Mouse (Mus musculus): ENCODE results near the gene Abhd17b. TPM values are rescaled to one million over a fixed set of nuclear protein-coding genes. Genes with fewer than 3 reads are reported as not detected.

Gene Abhd17b
- polyA plus RNA-seq, 1 experiment from 2014 or later = 40.1 TPM

GRCm38 (mm10) chr19:21660734-21661133, 7.7 kb downstream of the Abhd17b start:
- no peak overlapping the region for H3K4me2 ChIP-seq (replicated peaks)
- no peak for ATAC-seq
- no peak overlapping the region for H3K4me3 ChIP-seq (replicated peaks)
- WGBS = 74% methylated on average over 1 of the region's 1 CpGs
- H3K36me3 ChIP-seq = 0 out of 2 replicates have a peak, but pooled peaks cover 3% of the 10 kb centered on the region
- no peak overlapping the region for H3K9ac ChIP-seq (replicated peaks)
- peaks cover 4% of the 10 kb centered on the region for H3K4me1 ChIP-seq (replicated peaks)
- no peaks in the 10 kb centered on the region for H3K27me3 ChIP-seq
- no peak overlapping the region for H3K27ac ChIP-seq
- H3K9me3 ChIP-seq = no peaks in the 10 kb centered on the region

DNA sequence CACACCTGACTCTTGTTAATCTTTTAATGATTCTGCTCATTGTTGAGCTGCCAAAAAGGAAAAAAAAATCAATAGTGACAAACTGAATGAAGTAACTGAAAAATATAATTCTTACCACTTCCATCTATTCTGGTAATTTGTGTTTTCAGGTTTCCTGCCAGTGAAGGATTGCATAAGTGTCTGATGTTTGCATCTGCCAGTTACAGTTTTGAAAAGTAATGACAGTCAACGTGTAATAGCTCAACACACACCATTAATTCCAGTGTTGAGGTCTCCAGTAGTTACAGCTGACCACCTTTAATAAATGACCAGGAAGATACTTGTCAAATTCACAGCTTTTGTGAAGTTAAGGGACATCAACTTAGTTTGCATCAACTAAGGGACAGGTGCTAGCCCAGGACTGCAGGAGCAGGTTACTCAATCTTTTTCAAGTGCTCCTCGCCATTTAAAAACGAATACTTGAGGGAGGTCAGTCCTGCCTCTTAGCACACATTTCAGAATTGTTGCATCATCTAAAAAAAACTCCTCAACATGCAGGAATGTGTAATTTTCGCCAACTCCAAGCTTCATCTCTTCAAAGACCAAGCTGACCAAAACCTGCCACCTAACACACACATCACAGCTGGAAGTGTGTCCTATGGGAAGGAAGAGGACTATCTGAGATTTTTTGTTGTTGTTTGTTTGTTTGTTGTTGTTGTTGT, 10.9 kb downstream of the Abhd17b start:
- no peak overlapping the region for H3K27ac ChIP-seq
- no peak overlapping the region for H3K4me3 ChIP-seq (replicated peaks)
- H3K9me3 ChIP-seq = no peaks in the 10 kb centered on the region
- 88% methylated on average over 4 of the region's 4 CpGs for WGBS
- no peak overlapping the region for H3K9ac ChIP-seq (replicated peaks)
- H3K27me3 ChIP-seq = no peaks in the 10 kb centered on the region
- no peak overlapping the region for H3K4me2 ChIP-seq (replicated peaks)
- no peak for ATAC-seq
- H3K4me1 ChIP-seq (replicated peaks) = no peaks in the 10 kb centered on the region
- H3K36me3 ChIP-seq = no peaks in the 10 kb centered on the region

GRCm38 (mm10) chr19:21669650-21670049, 16.7 kb downstream of the Abhd17b start:
- no peak overlapping the region for H3K4me2 ChIP-seq (replicated peaks)
- H3K36me3 ChIP-seq = peaks cover 6% of the 10 kb centered on the region; the same call in 1 of the 2 replicates
- H3K4me1 ChIP-seq (replicated peaks) = no peaks in the 10 kb centered on the region
- H3K27ac ChIP-seq = no peak overlapping the region
- no peak overlapping the region for H3K4me3 ChIP-seq (replicated peaks)
- H3K9ac ChIP-seq (replicated peaks) = no peak overlapping the region
- H3K27me3 ChIP-seq = no peaks in the 10 kb centered on the region
- WGBS = 85% methylated on average over 4 of the region's 4 CpGs
- H3K9me3 ChIP-seq = peaks cover 6% of the 10 kb centered on the region; the same call in 1 of the 2 replicates
- no peak for ATAC-seq

DNA sequence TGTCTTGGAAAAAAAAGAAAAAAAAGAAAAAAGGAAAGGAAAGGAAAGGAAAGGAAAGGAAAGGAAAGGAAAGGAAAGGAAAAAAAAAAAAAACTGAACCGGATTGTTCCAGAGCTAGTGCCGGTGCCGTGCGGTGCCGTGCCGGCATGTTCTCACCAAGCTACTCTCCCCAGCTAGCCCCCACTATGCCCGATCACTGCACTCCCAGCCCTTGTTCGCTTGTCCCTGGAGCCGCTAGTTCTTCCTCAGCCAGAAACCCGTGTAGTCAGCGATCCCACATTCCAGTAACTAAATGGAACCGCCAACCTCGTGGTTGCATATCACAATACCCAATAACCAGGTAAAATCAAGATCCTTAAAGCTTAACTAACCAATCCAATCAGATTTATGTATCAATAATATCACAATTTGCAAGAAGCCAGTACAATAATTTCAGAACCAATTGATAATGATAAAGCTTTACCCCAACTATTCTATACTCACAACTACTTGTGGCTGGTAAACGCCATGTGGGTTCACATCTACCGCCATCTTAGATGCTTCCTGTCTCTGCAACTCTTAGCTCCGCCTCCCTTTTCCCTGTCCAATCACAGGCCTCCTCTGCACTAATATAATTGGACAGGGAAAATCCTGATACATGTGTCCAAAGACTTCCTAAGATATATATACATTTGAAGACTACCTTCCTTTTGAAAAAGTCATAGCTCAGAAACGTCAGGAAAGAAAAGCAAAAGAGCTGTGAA, 21.5 kb downstream of the Abhd17b start:
- Histone ChIP-seq H3K4me1 (replicated peaks) (no peaks in the 10 kb centered on the region), H3K4me2 (replicated peaks) (no peak overlapping the region), H3K27me3 (no peaks in the 10 kb centered on the region), H3K9ac (replicated peaks) (no peak overlapping the region), H3K36me3 (peaks cover 20% of the 10 kb centered on the region), H3K9me3 (peaks cover 9% of the 10 kb centered on the region), H3K27ac (no peak overlapping the region), H3K4me3 (replicated peaks) (no peak overlapping the region)
- WGBS = 98% methylated on average over 17 of the region's 17 CpGs
- no peak for ATAC-seq

- peaks cover 40% of the 10 kb centered on the region for H3K36me3 ChIP-seq
- no peak overlapping the region for H3K27ac ChIP-seq
These were observed 27.1 kb downstream of the Abhd17b start for GRCm38 (mm10) chr19:21680091-21680490.

DNA sequence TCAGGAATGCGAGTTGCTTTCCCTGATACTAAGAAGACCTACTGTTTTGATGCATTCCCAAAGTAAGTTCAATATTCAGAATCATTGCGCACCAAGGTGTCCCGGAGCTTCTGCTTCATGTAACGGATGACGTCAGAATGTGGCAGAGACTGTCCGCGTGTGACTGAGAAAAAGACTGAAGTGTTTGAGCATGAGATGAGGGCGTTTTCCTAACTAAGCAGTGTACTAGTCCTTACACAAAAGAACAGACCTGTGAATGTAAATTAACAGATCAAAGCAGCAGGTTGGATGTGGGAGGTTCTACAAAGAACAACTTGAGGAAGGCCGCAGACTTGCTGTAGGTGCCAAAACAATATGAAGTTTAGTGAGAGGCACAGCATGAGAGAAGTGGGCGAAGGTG, 28.0 kb downstream of the Abhd17b start:
- Histone ChIP-seq H3K4me3 (replicated peaks) (no peak overlapping the region), H3K9me3 (no peaks in the 10 kb centered on the region), H3K9ac (replicated peaks) (no peak overlapping the region), H3K4me2 (replicated peaks) (no peak overlapping the region), H3K4me1 (replicated peaks) (no peaks in the 10 kb centered on the region), H3K27me3 (no peaks in the 10 kb centered on the region), H3K36me3 (peaks cover 35% of the 10 kb centered on the region), H3K27ac (no peak overlapping the region)
- WGBS = 95% methylated on average over 10 of the region's 10 CpGs
- ATAC-seq = no peak

More at GRCm38 (mm10) chr19:21680091-21680490, 27.1 kb downstream of the Abhd17b start:
- Histone ChIP-seq H3K27me3 (no peaks in the 10 kb centered on the region), H3K9me3 (peaks cover 2% of the 10 kb centered on the region; the same call in 1 of the 2 replicates), H3K4me1 (replicated peaks) (no peaks in the 10 kb centered on the region), H3K9ac (replicated peaks) (no peak overlapping the region), H3K4me3 (replicated peaks) (no peak overlapping the region), H3K4me2 (replicated peaks) (no peak overlapping the region)
- WGBS = 96% methylated on average over 3 of the region's 3 CpGs
- ATAC-seq = no peak

GRCm38 (mm10) chr19:21713260-21714031, 60.5 kb downstream of the Abhd17b start:
- peak; percentile 68; the same call in 1 of the 2 replicates for ATAC-seq
- H3K27ac ChIP-seq = no peak overlapping the region; the same call in 1 of the 2 replicates
- H3K9me3 ChIP-seq = no peaks in the 10 kb centered on the region
- H3K4me3 ChIP-seq (replicated peaks) = no peak overlapping the region
- H3K4me1 ChIP-seq (replicated peaks) = no peaks in the 10 kb centered on the region
- H3K36me3 ChIP-seq = no peaks in the 10 kb centered on the region
- H3K9ac ChIP-seq (replicated peaks) = no peak overlapping the region
- 71% methylated on average over 3 of the region's 3 CpGs for WGBS
- no peaks in the 10 kb centered on the region for H3K27me3 ChIP-seq
- no peak overlapping the region for H3K4me2 ChIP-seq (replicated peaks)

DNA sequence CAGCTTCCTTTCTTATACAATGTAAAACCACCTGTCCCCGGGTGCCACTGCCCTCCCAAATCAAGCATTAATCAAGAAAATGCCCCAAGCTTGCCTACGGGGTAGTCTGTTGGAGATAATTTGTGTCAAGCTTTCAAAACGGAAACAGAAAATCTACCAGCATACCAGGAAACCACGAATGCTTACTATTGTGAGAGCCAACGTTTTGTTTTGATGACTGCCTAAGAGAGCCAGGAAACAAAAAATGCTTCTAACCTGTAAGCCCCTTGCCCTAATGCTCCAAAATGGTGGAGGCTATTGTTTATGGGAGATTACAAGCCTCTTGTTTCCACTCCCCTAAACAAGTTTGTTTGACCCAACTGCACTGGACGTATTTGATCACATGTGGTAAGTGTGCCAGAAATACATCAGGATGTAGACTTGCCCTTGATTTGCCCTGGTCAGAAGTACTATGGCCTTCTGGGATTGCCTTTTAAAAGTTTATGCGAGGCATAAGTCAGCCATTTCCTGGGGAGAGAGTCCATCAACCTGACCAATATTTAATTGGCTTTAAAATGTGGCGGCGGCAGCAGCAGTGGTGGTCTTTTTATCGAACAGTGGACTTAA, 61.4 kb downstream of the Abhd17b start:
- H3K9me3 ChIP-seq = no peaks in the 10 kb centered on the region
- no peak for ATAC-seq
- no peak overlapping the region for H3K4me3 ChIP-seq (replicated peaks)
- no peaks in the 10 kb centered on the region for H3K36me3 ChIP-seq
- H3K27me3 ChIP-seq = no peaks in the 10 kb centered on the region
- H3K4me1 ChIP-seq (replicated peaks) = no peaks in the 10 kb centered on the region
- WGBS = 88% methylated on average over 10 of the region's 10 CpGs
- no peak overlapping the region for H3K4me2 ChIP-seq (replicated peaks)
- H3K9ac ChIP-seq (replicated peaks) = no peak overlapping the region
- H3K27ac ChIP-seq = no peak overlapping the region

DNA sequence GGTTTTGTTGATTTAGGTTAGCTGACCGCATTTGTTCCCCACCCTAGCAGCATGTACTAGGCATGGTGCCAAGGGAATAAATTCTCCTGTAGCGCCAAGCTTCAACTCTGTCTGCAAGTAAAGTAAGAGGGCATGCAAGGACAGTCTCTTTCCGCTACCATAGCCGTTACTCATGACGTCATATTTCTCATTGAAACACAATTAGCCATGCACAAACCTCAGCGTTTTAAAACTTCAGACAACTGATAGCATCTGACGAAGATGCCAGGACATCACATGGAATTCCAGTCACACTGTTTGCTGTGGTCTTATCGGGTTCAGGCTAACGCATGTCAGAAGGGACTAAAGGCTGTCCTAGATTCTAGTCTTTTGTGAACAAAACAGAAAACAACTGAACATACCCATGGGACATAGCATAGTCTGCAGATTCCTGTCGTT, 62.0 kb downstream of the Abhd17b start:
- Histone ChIP-seq H3K4me3 (replicated peaks) (no peak overlapping the region), H3K4me1 (replicated peaks) (no peaks in the 10 kb centered on the region), H3K27me3 (no peaks in the 10 kb centered on the region), H3K36me3 (no peaks in the 10 kb centered on the region), H3K27ac (no peak overlapping the region), H3K9ac (replicated peaks) (no peak overlapping the region), H3K9me3 (no peaks in the 10 kb centered on the region), H3K4me2 (replicated peaks) (no peak overlapping the region)
- WGBS = 82% methylated on average over 10 of the region's 10 CpGs
- no peak for ATAC-seq

- Histone ChIP-seq H3K9ac (replicated peaks) (no peak overlapping the region), H3K27ac (no peak overlapping the region), H3K4me1 (replicated peaks) (no peaks in the 10 kb centered on the region), H3K27me3 (no peaks in the 10 kb centered on the region), H3K9me3 (no peaks in the 10 kb centered on the region), H3K4me3 (replicated peaks) (no peak overlapping the region), H3K36me3 (no peaks in the 10 kb centered on the region), H3K4me2 (replicated peaks) (no peak overlapping the region)
- ATAC-seq = no peak
- 94% methylated on average over 9 of the region's 9 CpGs for WGBS
These were observed 62.5 kb downstream of the Abhd17b start for GRCm38 (mm10) chr19:21715515-21715914.

- WGBS = 92% methylated on average over 3 of the region's 3 CpGs
- Histone ChIP-seq H3K27me3 (no peaks in the 10 kb centered on the region), H3K4me2 (replicated peaks) (no peak overlapping the region), H3K27ac (no peak overlapping the region), H3K9me3 (no peaks in the 10 kb centered on the region), H3K4me1 (replicated peaks) (no peaks in the 10 kb centered on the region), H3K36me3 (no peaks in the 10 kb centered on the region), H3K4me3 (replicated peaks) (no peak overlapping the region), H3K9ac (replicated peaks) (no peak overlapping the region)
- ATAC-seq = no peak
These were observed 63.5 kb downstream of the Abhd17b start for GRCm38 (mm10) chr19:21716456-21716855.
